Mouse (Mus musculus): ENCODE results near the gene Qk. TPM values are rescaled to one million over a fixed set of nuclear protein-coding genes. Genes with fewer than 3 reads are reported as not detected.
A peak's percentile ranks its signal among the peaks of the same experiment; 100 is the strongest.

The Qk gene
- polyA plus RNA-seq, 1 experiment from 2014 or later = 47.7 TPM

GRCm38 (mm10) chr17:10209154-10209777, 110.4 kb downstream of the Qk start:
- peak; percentile 55 for DNase-seq (ENCODE audit: low spot score)
- Histone ChIP-seq H3K4me1 (peaks cover 25% of the 10 kb centered on the region), H3K27ac (replicated peaks) (peak overlapping the region; percentile 72), H3K27me3 (ENCODE audit: low read depth, poor library complexity, severe bottlenecking) (no peaks in the 10 kb centered on the region), H3K9me3 (replicated peaks) (no peaks in the 10 kb centered on the region), H3K36me3 (peaks cover 68% of the 10 kb centered on the region), H3K4me3 (no peak overlapping the region)
- 14% methylated on average over 12 of the region's 12 CpGs for WGBS

- 91% methylated on average over 2 of the region's 2 CpGs for WGBS
- Histone ChIP-seq H3K27ac (replicated peaks) (no peak overlapping the region), H3K4me1 (no peaks in the 10 kb centered on the region), H3K4me3 (no peak overlapping the region), H3K9me3 (replicated peaks) (peaks cover 6% of the 10 kb centered on the region; the same call in 1 of the 2 replicates), H3K27me3 (ENCODE audit: low read depth, poor library complexity, severe bottlenecking) (no peaks in the 10 kb centered on the region), H3K36me3 (peaks cover 54% of the 10 kb centered on the region)
- DNase-seq (ENCODE audit: low spot score) = no peak
Observed at GRCm38 (mm10) chr17:10198662-10199061, 121.0 kb downstream of the Qk start.

GRCm38 (mm10) chr17:10198231-10198630, 121.4 kb downstream of the Qk start:
- Histone ChIP-seq H3K27me3 (ENCODE audit: low read depth, poor library complexity, severe bottlenecking) (no peaks in the 10 kb centered on the region), H3K4me3 (no peak overlapping the region), H3K27ac (replicated peaks) (no peak overlapping the region), H3K9me3 (replicated peaks) (peaks cover 6% of the 10 kb centered on the region; the same call in 1 of the 2 replicates), H3K36me3 (peaks cover 51% of the 10 kb centered on the region), H3K4me1 (no peaks in the 10 kb centered on the region)
- DNase-seq (ENCODE audit: low spot score) = no peak
- 90% methylated on average over 3 of the region's 3 CpGs for WGBS

GRCm38 (mm10) chr17:10195703-10196102, 124.0 kb downstream of the Qk start:
- H3K36me3 ChIP-seq = peaks cover 34% of the 10 kb centered on the region
- WGBS = 96% methylated on average over 6 of the region's 6 CpGs
- no peak overlapping the region for H3K4me3 ChIP-seq
- no peak overlapping the region for H3K27ac ChIP-seq (replicated peaks)
- no peaks in the 10 kb centered on the region for H3K4me1 ChIP-seq
- no peaks in the 10 kb centered on the region for H3K27me3 ChIP-seq (ENCODE audit: low read depth, poor library complexity, severe bottlenecking)
- no peak for DNase-seq (ENCODE audit: low spot score)
- peaks cover 18% of the 10 kb centered on the region; the same call in 1 of the 2 replicates for H3K9me3 ChIP-seq (replicated peaks)

GRCm38 (mm10) chr17:10190857-10191256, 128.8 kb downstream of the Qk start:
- DNase-seq (ENCODE audit: low spot score) = no peak
- WGBS = 85% methylated on average over 1 of the region's 1 CpGs

GRCm38 (mm10) chr17:10188481-10188880, 131.2 kb downstream of the Qk start:
- H3K4me3 ChIP-seq = no peak overlapping the region
- WGBS = 71% methylated on average over 3 of the region's 3 CpGs
- no peak for DNase-seq (ENCODE audit: low spot score)
- peak overlapping the region; percentile 6 for H3K27ac ChIP-seq (replicated peaks)
- H3K9me3 ChIP-seq (replicated peaks) = peaks cover 12% of the 10 kb centered on the region; the same call in 1 of the 2 replicates
- no peaks in the 10 kb centered on the region for H3K27me3 ChIP-seq (ENCODE audit: low read depth, poor library complexity, severe bottlenecking)
- peaks cover 11% of the 10 kb centered on the region for H3K4me1 ChIP-seq
- peaks cover 6% of the 10 kb centered on the region for H3K36me3 ChIP-seq

More at GRCm38 (mm10) chr17:10190857-10191256, 128.8 kb downstream of the Qk start:
- peaks cover 14% of the 10 kb centered on the region for H3K36me3 ChIP-seq
- H3K4me3 ChIP-seq = no peak overlapping the region
- peaks cover 18% of the 10 kb centered on the region; the same call in 1 of the 2 replicates for H3K9me3 ChIP-seq (replicated peaks)
- peaks cover 8% of the 10 kb centered on the region for H3K4me1 ChIP-seq
- H3K27me3 ChIP-seq (ENCODE audit: low read depth, poor library complexity, severe bottlenecking) = no peaks in the 10 kb centered on the region
- H3K27ac ChIP-seq (replicated peaks) = no peak overlapping the region

GRCm38 (mm10) chr17:10187431-10188020, 132.1 kb downstream of the Qk start:
- Histone ChIP-seq H3K9me3 (replicated peaks) (peaks cover 5% of the 10 kb centered on the region; the same call in 1 of the 2 replicates), H3K27ac (replicated peaks) (peak overlapping the region; percentile 69; the same call in 1 of the 2 replicates), H3K4me3 (no peak overlapping the region), H3K4me1 (peaks cover 11% of the 10 kb centered on the region), H3K36me3 (no peaks in the 10 kb centered on the region), H3K27me3 (ENCODE audit: low read depth, poor library complexity, severe bottlenecking) (no peaks in the 10 kb centered on the region)
- DNase-seq (ENCODE audit: low spot score) = no peak
- WGBS = 77% methylated on average over 4 of the region's 4 CpGs

- Histone ChIP-seq H3K4me3 (no peak overlapping the region), H3K36me3 (no peaks in the 10 kb centered on the region), H3K9me3 (replicated peaks) (no peaks in the 10 kb centered on the region), H3K4me1 (peaks cover 21% of the 10 kb centered on the region), H3K27ac (replicated peaks) (no peak overlapping the region), H3K27me3 (ENCODE audit: low read depth, poor library complexity, severe bottlenecking) (no peaks in the 10 kb centered on the region)
- WGBS = 81% methylated on average over 6 of the region's 6 CpGs
- DNase-seq (ENCODE audit: low spot score) = no peak
Observed at GRCm38 (mm10) chr17:10181761-10182160, 137.9 kb downstream of the Qk start.

GRCm38 (mm10) chr17:10177096-10177495, 142.6 kb downstream of the Qk start:
- no peak for DNase-seq (ENCODE audit: low spot score)
- Histone ChIP-seq H3K27me3 (ENCODE audit: low read depth, poor library complexity, severe bottlenecking) (no peaks in the 10 kb centered on the region), H3K9me3 (replicated peaks) (no peaks in the 10 kb centered on the region), H3K4me1 (peaks cover 17% of the 10 kb centered on the region), H3K36me3 (no peaks in the 10 kb centered on the region), H3K4me3 (no peak overlapping the region), H3K27ac (replicated peaks) (no peak overlapping the region)
- 76% methylated on average over 5 of the region's 5 CpGs for WGBS

- 93% methylated on average over 3 of the region's 3 CpGs for WGBS
Observed at GRCm38 (mm10) chr17:10161258-10161657, 158.4 kb downstream of the Qk start.

GRCm38 (mm10) chr17:10160415-10160814, 159.2 kb downstream of the Qk start:
- Histone ChIP-seq H3K9me3 (replicated peaks) (peaks cover 23% of the 10 kb centered on the region), H3K27me3 (ENCODE audit: low read depth, poor library complexity, severe bottlenecking) (no peaks in the 10 kb centered on the region), H3K4me1 (no peaks in the 10 kb centered on the region), H3K4me3 (no peak overlapping the region), H3K27ac (replicated peaks) (no peak overlapping the region), H3K36me3 (no peaks in the 10 kb centered on the region)
- 89% methylated on average over 6 of the region's 6 CpGs for WGBS
- DNase-seq (ENCODE audit: low spot score) = no peak

More at GRCm38 (mm10) chr17:10161258-10161657, 158.4 kb downstream of the Qk start:
- Histone ChIP-seq H3K27ac (replicated peaks) (no peak overlapping the region), H3K36me3 (no peaks in the 10 kb centered on the region), H3K4me1 (no peaks in the 10 kb centered on the region), H3K27me3 (ENCODE audit: low read depth, poor library complexity, severe bottlenecking) (no peaks in the 10 kb centered on the region), H3K9me3 (replicated peaks) (peaks cover 16% of the 10 kb centered on the region; the same call in 1 of the 2 replicates), H3K4me3 (no peak overlapping the region)
- no peak for DNase-seq (ENCODE audit: low spot score)

- H3K36me3 ChIP-seq = no peaks in the 10 kb centered on the region
- no peak overlapping the region for H3K4me3 ChIP-seq
- peaks cover 30% of the 10 kb centered on the region for H3K4me1 ChIP-seq
- H3K27ac ChIP-seq (replicated peaks) = peak overlapping the region; percentile 64
- H3K27me3 ChIP-seq (ENCODE audit: low read depth, poor library complexity, severe bottlenecking) = 0 out of 2 replicates have a peak, but pooled peaks cover 4% of the 10 kb centered on the region
- H3K9me3 ChIP-seq (replicated peaks) = peaks cover 23% of the 10 kb centered on the region
- 77% methylated on average over 8 of the region's 8 CpGs for WGBS
- no peak for DNase-seq (ENCODE audit: low spot score)
Observed at GRCm38 (mm10) chr17:10152808-10153413, 166.7 kb downstream of the Qk start.

All from midbrain, embryonic 10.5 days (tissue).